Comparison of ENCODE assay signal across 16 mouse cellular contexts in the genomic region with DNA sequence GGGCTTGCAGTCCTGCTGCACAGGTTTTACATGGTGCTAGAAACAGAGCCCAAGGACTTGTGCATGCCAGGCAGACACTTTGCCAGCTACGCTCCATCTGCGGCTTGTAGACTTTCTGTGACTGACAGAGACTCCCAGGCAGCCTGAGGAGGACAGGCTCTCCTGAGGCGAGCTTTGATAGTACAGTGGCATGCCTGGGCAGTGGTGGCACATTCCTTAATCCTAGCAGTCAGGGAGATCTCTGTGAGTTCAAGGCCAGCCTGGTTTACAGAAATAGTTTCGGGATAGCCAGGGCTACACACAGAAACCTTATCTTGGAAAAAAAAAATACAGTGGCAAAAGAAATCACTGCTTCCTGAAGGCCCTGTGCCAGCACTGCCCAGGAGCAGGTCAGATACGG. TPM values are rescaled to one million over a fixed set of nuclear protein-coding genes. Genes with fewer than 3 reads are reported as not detected.
DNase-seq lines count a peak whose midpoint lies in the region; ATAC-seq and TF ChIP-seq lines count a peak whose summit lies in the region.
"Had no signal": no experiment of that assay in that cellular context is flagged by ENCODE, and none has a peak within 500 bp of the region (broad histone marks: within the 10 kb centered on the region; RNA-seq: fewer than 3 reads in every experiment).

No protein-coding gene starts in this region.

- no peaks in the 10 kb centered on the region for H3K27me3 ChIP-seq in intestine, embryonic 15.5 days (replicated peaks)
- H3K27me3 ChIP-seq in intestine, postnatal 0 days (replicated peaks; ENCODE audit: control insufficient read depth, insufficient read depth, low read length) = no peaks in the 10 kb centered on the region
- no peaks in the 10 kb centered on the region for H3K27me3 ChIP-seq in liver, embryonic 11.5 days (replicated peaks; ENCODE audit: control insufficient read depth, insufficient read depth, low read length)
- H3K27me3 ChIP-seq: forebrain, embryonic 13.5 days; limb, embryonic 13.5 days had no signal

- no peaks in the 10 kb centered on the region for H3K36me3 ChIP-seq in intestine, embryonic 15.5 days
- no peaks in the 10 kb centered on the region for H3K36me3 ChIP-seq in intestine, postnatal 0 days (ENCODE audit: control insufficient read depth, insufficient read depth)
- H3K36me3 ChIP-seq in liver, embryonic 11.5 days (ENCODE audit: control insufficient read depth, insufficient read depth, low read length) = no peaks in the 10 kb centered on the region
- H3K36me3 ChIP-seq: limb, embryonic 13.5 days had no signal

- no peaks in the 10 kb centered on the region for H3K9me3 ChIP-seq in intestine, embryonic 15.5 days
- no peaks in the 10 kb centered on the region for H3K9me3 ChIP-seq in intestine, postnatal 0 days (ENCODE audit: control insufficient read depth)
- H3K9me3 ChIP-seq in liver, embryonic 11.5 days (ENCODE audit: control insufficient read depth, low read length) = no peaks in the 10 kb centered on the region
- H3K9me3 ChIP-seq: forebrain, embryonic 13.5 days; limb, embryonic 13.5 days had no signal

- ATAC-seq in intestine, embryonic 15.5 days = no peak
- ATAC-seq in intestine, postnatal 0 days = no peak
- ATAC-seq in liver, embryonic 11.5 days (replicated peaks; ENCODE audit: low FRiP score) = no peak
- ATAC-seq: forebrain, embryonic 13.5 days had no signal

- H3K4me2 ChIP-seq in intestine, embryonic 15.5 days (replicated peaks) = no peak overlapping the region
- no peak overlapping the region for H3K4me2 ChIP-seq in intestine, postnatal 0 days (replicated peaks; ENCODE audit: low read depth)
- H3K4me2 ChIP-seq in liver, embryonic 11.5 days = no peak overlapping the region
- H3K4me2 ChIP-seq: forebrain, embryonic 13.5 days; limb, embryonic 13.5 days had no signal

- no peak for TF ChIP-seq CTCF in intestine, postnatal 0 days (IDR thresholded peaks at IDR 0.05; ENCODE audit: low read depth)

- H3K4me1 ChIP-seq in intestine, embryonic 15.5 days (replicated peaks) = peaks cover 12% of the 10 kb centered on the region
- peaks cover 2% of the 10 kb centered on the region; the same call in 1 of the 2 replicates for H3K4me1 ChIP-seq in intestine, postnatal 0 days (replicated peaks; ENCODE audit: control insufficient read depth, insufficient read depth, low read length)
- H3K4me1 ChIP-seq in liver, embryonic 11.5 days (replicated peaks; ENCODE audit: control insufficient read depth, insufficient read depth, low read length) = peaks cover 46% of the 10 kb centered on the region

- no peak overlapping the region for H3K4me3 ChIP-seq in intestine, embryonic 15.5 days (replicated peaks)
- no peak overlapping the region for H3K4me3 ChIP-seq in intestine, postnatal 0 days (ENCODE audit: low read depth, low read length)
- H3K4me3 ChIP-seq in liver, embryonic 11.5 days (ENCODE audit: low read depth, low read length) = no peak overlapping the region
- H3K4me3 ChIP-seq: forebrain, embryonic 13.5 days; limb, embryonic 13.5 days had no signal

- H3K27ac ChIP-seq in intestine, embryonic 15.5 days = peak overlapping the region; percentile 46; the same call in 1 of the 2 replicates
- no peak overlapping the region for H3K27ac ChIP-seq in intestine, postnatal 0 days (ENCODE audit: low read depth, low read length)
- peak overlapping the region; percentile 62; the same call in 1 of the 2 replicates for H3K27ac ChIP-seq in liver, embryonic 11.5 days (ENCODE audit: low read depth, low read length)
- H3K27ac ChIP-seq: forebrain, embryonic 13.5 days; limb, embryonic 13.5 days had no signal

- WGBS in intestine, embryonic 15.5 days = 86% methylated on average over 5 of the region's 5 CpGs
- 90% methylated on average over 5 of the region's 5 CpGs for WGBS in intestine, postnatal 0 days
- 83% methylated on average over 5 of the region's 5 CpGs for WGBS in liver, embryonic 11.5 days

- no peak overlapping the region for H3K9ac ChIP-seq in intestine, embryonic 15.5 days
- H3K9ac ChIP-seq in intestine, postnatal 0 days (ENCODE audit: low read depth, low read length) = no peak overlapping the region
- no peak overlapping the region for H3K9ac ChIP-seq in liver, embryonic 11.5 days (ENCODE audit: low read depth, low read length)
- H3K9ac ChIP-seq: forebrain, embryonic 13.5 days; limb, embryonic 13.5 days had no signal

- DNase-seq in adrenal gland, postnatal 10 days = peak; percentile 51
- peak; percentile 66 for DNase-seq in adrenal gland, postnatal 14 days
- no peak for DNase-seq in liver, embryonic 11.5 days (ENCODE audit: low spot score)
- no peak for DNase-seq in cerebellum, postnatal 36 days
- no peak for DNase-seq in neural tube, embryonic 10.5 days (ENCODE audit: extremely low spot score, low spot score)
- DNase-seq: cerebellum, adult 9-11 months; heart, postnatal 10 days; kidney, postnatal 14 days; right cerebral cortex, postnatal 4 days had no signal

RNA-seq across cellular contexts. Expression of a gene that starts 27.1 kb away (rescaled TPM):
- not detected in 2 replicates for polyA plus RNA-seq in intestine, embryonic 15.5 days (2015; fragmentation: Nextera tagmentation; extraction: Ambion mirVana)
- not detected in 2 replicates for polyA plus RNA-seq in intestine, postnatal 0 days (2015; fragmentation: Nextera tagmentation; extraction: Ambion mirVana)
- under 1 TPM in 1 of 2 experiments, not detected in 1; 0.45 TPM for total RNA-seq in adrenal gland, postnatal 10 days (2021)
- 0.41 TPM in 1 of 2 replicates, not detected in the other for total RNA-seq in adrenal gland, postnatal 14 days (2021)
- polyA plus RNA-seq in liver, embryonic 11.5 days (2014; fragmentation: Nextera tagmentation; extraction: Ambion mirVana) = not detected in 2 replicates
- total RNA-seq: gastrocnemius, adult 8-10 months; megakaryocyte-erythroid progenitor cell, adult 5-6 weeks had no signal
- polyA plus RNA-seq: embryonic facial prominence, embryonic 11.5 days; forebrain, embryonic 13.5 days; limb, embryonic 13.5 days had no signal

RNA-seq across cellular contexts. Expression of a gene that starts 32.7 kb away (rescaled TPM):
- polyA plus RNA-seq in intestine, embryonic 15.5 days (2015; fragmentation: Nextera tagmentation; extraction: Ambion mirVana) = 11.0 and 11.2 TPM in 2 replicates
- 6.6 and 6.7 TPM in 2 replicates for polyA plus RNA-seq in intestine, postnatal 0 days (2015; fragmentation: Nextera tagmentation; extraction: Ambion mirVana)
- total RNA-seq in adrenal gland, postnatal 10 days (2021) = 10 to 100 TPM; 32.5 to 37.8 TPM
- total RNA-seq in adrenal gland, postnatal 14 days (2021) = 36.1 and 48.0 TPM in 2 replicates
- 29.5 and 30.3 TPM in 2 replicates for polyA plus RNA-seq in liver, embryonic 11.5 days (2014; fragmentation: Nextera tagmentation; extraction: Ambion mirVana)

RNA-seq across cellular contexts. Expression of a gene that starts 39.8 kb away (rescaled TPM):
- polyA plus RNA-seq in intestine, embryonic 15.5 days (2015; fragmentation: Nextera tagmentation; extraction: Ambion mirVana) = 9.1 and 9.6 TPM in 2 replicates
- 1.2 and 1.8 TPM in 2 replicates for polyA plus RNA-seq in intestine, postnatal 0 days (2015; fragmentation: Nextera tagmentation; extraction: Ambion mirVana)
- total RNA-seq in adrenal gland, postnatal 10 days (2021) = 1 to 10 TPM; 2.0 to 3.3 TPM
- 1.7 and 2.9 TPM in 2 replicates for total RNA-seq in adrenal gland, postnatal 14 days (2021)
- 16.4 and 18.0 TPM in 2 replicates for polyA plus RNA-seq in liver, embryonic 11.5 days (2014; fragmentation: Nextera tagmentation; extraction: Ambion mirVana)
- total RNA-seq: gastrocnemius, adult 8-10 months had no signal

Comparison
In these comparisons a context has a peak if more than half of its experiments do, and no peak if none do; other contexts are left out.
1. DNase-seq: peak in adrenal gland, postnatal 10 days (single experiment) and adrenal gland, postnatal 14 days (single experiment); none in liver, embryonic 11.5 days (single experiment), cerebellum, postnatal 36 days (0 of 2) and neural tube, embryonic 10.5 days (single experiment).